Mouse (Mus musculus) heart, postnatal 0 days (tissue): Measurements from ENCODE around the gene Treh. TPM values are rescaled to one million over a fixed set of nuclear protein-coding genes. Genes with fewer than 3 reads are reported as not detected.

Source experiments
- ATAC-seq: fragments of 200-750 bp; cut with Nextera tagmentation; 2 replicates; pipeline ENCODE4 v1.8.0; 2017; ENCODE audit warnings: low read depth, moderate number of reproducible peaks, moderate library complexity; ENCODE audit not compliant: insufficient read depth
- DNase-seq: peaks from one replicate; pipeline ENCODE4 v3.0.0-alpha.2; 2016; ENCODE audit warnings: low spot score
- H3K27ac ChIP-seq: fragments of 300-500 bp; sonication (generic); 2 replicates; pipeline ENCODE4 v1.5.1; 2014; ENCODE audit warnings: low read depth, mild to moderate bottlenecking
- H3K27me3 ChIP-seq: fragments of 300-500 bp; sonication (generic); 2 replicates; pipeline ENCODE4 v1.6.1; 2014; ENCODE audit warnings: low read length, mixed read lengths; ENCODE audit not compliant: control insufficient read depth, insufficient read depth
- H3K36me3 ChIP-seq: fragments of 300-500 bp; sonication (generic); replicated peaks from 2 replicates; pipeline ENCODE4 v1.6.1; 2014; ENCODE audit warnings: low read length, mixed read lengths; ENCODE audit not compliant: control insufficient read depth, insufficient read depth
- H3K4me1 ChIP-seq: fragments of 300-500 bp; sonication (generic); 2 replicates; pipeline ENCODE4 v1.6.1; 2014; ENCODE audit warnings: antibody characterized with exemption; ENCODE audit not compliant: control insufficient read depth, insufficient read depth
- H3K4me2 ChIP-seq: fragments of 300-500 bp; sonication (generic); 2 replicates; pipeline ENCODE4 v1.6.1; 2014; ENCODE audit warnings: low read depth, mild to moderate bottlenecking, low read length, moderate library complexity
- H3K4me3 ChIP-seq: fragments of 300-500 bp; sonication (generic); 2 replicates; pipeline ENCODE4 v1.5.1; 2014; ENCODE audit warnings: low read depth, low read length
- H3K9ac ChIP-seq: fragments of 300-500 bp; sonication (generic); replicated peaks from 2 replicates; pipeline ENCODE4 v1.6.1; 2014; ENCODE audit warnings: low read depth, low read length, mixed read lengths
- H3K9me3 ChIP-seq: fragments of 300-500 bp; sonication (generic); replicated peaks from 2 replicates; pipeline ENCODE4 v1.6.1; 2016; ENCODE audit warnings: low read length; ENCODE audit not compliant: control insufficient read depth
- CTCF ChIP-seq: IDR thresholded peaks from 2 replicates; pipeline ENCODE4 v1.5.1; 2016; ENCODE audit warnings: antibody characterized with exemption, control low read depth, low read depth
- EP300 ChIP-seq: IDR thresholded peaks from 2 replicates; pipeline ENCODE4 v1.6.1; 2016; ENCODE audit warnings: antibody characterized with exemption, low read depth
- WGBS: fragments of 180-500 bp; shearing (Covaris S2); extraction: QIAGEN DNeasy Blood & Tissue Kit; methylation state at CpG from one replicate; pipeline ENCODE4 v1.1.7; 2014; 5-methylcytosine and 5-hydroxymethylcytosine counted together
- polyA plus RNA-seq: library from polyadenylated mRNA; unstranded; fragments of >200 nt; fragmentation: Nextera tagmentation; extraction: Ambion mirVana; gene quantifications from 2 replicates; pipeline ENCODE4 v1.2.1, GENCODE M21; 2015
- total RNA-seq: library from RNA; depleted of rRNA; stranded (reverse); fragments of >200 nt; gene quantifications from 2 replicates; pipeline ENCODE4 v1.2.3, GENCODE M21; 2014; ENCODE audit warnings: low replicate concordance

Gene Treh
- total and polyA plus RNA-seq, 2 experiments from 2014 or later = not detected

GRCm38 (mm10) chr9:44716997-44717821 is 44.2 kb downstream of the Treh start:
- no peak for TF ChIP-seq CTCF
- TF ChIP-seq EP300 = no peak
- Histone ChIP-seq H3K4me1 (peaks cover 43% of the 10 kb centered on the region), H3K9me3 (no peaks in the 10 kb centered on the region), H3K4me3 (no peak overlapping the region), H3K4me2 (no peak overlapping the region), H3K27me3 (no peaks in the 10 kb centered on the region), H3K9ac (no peak overlapping the region), H3K36me3 (peaks cover 59% of the 10 kb centered on the region), H3K27ac (peak overlapping the region; percentile 69)
- 75% methylated on average over 6 of the region's 6 CpGs for WGBS
- ATAC-seq (no peak), DNase-seq (no peak)

DNA sequence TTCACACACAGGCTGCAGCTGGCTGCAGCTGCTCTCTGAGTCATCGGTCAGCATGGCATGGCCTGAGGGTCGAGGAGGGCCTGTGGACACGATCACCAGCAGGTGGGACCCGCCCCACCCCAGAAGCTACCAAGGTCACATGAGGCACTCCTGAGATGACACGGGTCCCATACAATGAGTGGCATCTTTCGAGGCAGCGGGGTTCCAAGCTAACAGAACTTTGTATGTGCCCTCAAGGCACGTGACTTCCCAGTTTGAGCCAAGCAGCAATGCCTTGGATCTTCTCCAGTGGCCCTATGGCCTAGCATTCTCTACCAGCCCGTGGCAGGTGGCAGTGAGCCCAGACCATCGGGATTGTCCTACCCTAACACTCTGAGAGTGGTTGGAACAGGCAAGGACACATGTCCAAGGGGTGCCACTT is 44.8 kb downstream of the Treh start:
- Histone ChIP-seq H3K27me3 (no peaks in the 10 kb centered on the region), H3K27ac (peak overlapping the region; percentile 69), H3K4me3 (no peak overlapping the region), H3K36me3 (peaks cover 53% of the 10 kb centered on the region), H3K4me1 (peaks cover 47% of the 10 kb centered on the region), H3K9ac (no peak overlapping the region), H3K9me3 (no peaks in the 10 kb centered on the region), H3K4me2 (no peak overlapping the region)
- DNase-seq (peak; percentile 87), ATAC-seq (peak; percentile 67)
- peak; percentile 53; the same call in 1 of the 2 replicates for TF ChIP-seq EP300
- TF ChIP-seq CTCF = no peak
- WGBS = 47% methylated on average over 10 of the region's 10 CpGs

DNA sequence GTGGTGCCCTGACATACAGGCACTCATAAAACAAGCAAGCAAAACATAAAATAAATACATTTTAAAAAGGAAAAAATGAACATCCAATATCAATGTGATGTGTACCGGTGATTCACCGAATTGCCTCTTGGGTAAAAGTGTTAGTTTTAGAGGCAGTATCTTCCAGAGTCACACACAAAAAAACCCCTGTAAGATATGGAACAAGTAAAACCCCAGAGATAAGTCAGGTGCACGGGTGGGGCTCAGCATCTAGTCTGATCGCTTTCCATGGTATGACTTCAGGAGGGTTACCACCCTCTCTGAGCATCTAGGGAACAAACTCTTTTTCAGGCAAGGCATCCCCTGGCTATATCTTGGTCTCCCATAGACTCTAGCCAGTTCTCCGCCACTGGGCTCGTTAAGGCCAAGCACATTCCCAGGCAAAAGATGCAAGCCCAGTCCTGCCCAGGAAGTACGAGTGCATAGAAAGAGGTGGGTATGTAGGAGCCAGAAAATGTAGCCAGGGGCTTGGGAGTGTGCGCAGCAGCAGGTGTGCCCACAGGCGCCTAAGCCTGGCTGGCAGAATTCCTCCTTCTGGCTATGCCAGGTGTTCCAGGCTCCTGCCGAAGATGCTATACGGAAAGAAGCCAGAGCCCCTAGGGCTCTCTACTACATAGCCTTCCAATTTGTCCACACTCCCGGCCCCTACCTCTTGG is 46.1 kb downstream of the Treh start:
- no peaks in the 10 kb centered on the region for H3K9me3 ChIP-seq
- TF ChIP-seq EP300 (no peak), CTCF (no peak)
- H3K27ac ChIP-seq = peak overlapping the region; percentile 88; the same call in 1 of the 2 replicates
- ATAC-seq = no peak
- 83% methylated on average over 12 of the region's 12 CpGs for WGBS
- no peak for DNase-seq
- H3K36me3 ChIP-seq = peaks cover 43% of the 10 kb centered on the region
- H3K4me1 ChIP-seq = peaks cover 59% of the 10 kb centered on the region
- no peaks in the 10 kb centered on the region for H3K27me3 ChIP-seq
- no peak overlapping the region for H3K9ac ChIP-seq
- no peak overlapping the region for H3K4me3 ChIP-seq
- peak overlapping the region; percentile 90; the same call in 1 of the 2 replicates for H3K4me2 ChIP-seq

DNA sequence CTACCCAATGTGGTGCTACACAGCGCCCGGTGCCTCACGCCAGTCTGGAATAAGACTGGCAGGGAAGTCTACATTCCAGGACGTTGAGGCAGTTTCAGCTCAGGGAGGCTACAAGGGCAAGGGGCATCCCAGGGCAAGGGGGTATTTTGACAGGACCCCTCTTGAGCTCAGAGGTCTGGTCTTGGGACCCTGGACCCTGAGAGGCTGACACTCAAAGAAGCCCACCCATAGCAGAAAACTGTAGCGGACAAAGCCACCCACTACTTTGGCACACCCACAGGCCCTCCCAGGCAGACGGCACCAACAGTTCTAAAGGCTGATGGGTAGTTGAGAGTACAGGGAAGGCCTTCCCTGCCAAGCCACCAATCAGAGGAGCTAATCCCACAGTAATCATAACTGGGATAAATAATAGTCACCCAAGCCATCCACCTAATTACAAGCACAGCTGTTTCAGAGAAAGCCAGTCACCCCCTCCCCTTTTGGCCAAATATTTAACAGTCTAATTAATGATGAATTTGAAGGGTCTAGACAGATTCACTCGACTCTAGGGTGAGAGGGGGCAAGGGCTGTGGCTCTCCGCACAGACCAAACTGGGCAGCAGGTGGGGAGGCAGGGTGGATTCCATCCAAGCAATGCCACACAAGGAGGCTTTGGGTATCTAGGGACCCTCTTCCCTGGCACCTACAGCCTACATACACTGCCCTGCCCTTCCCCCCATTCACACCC is 46.8 kb downstream of the Treh start:
- Histone ChIP-seq H3K27ac (peak overlapping the region; percentile 88), H3K27me3 (no peaks in the 10 kb centered on the region), H3K36me3 (peaks cover 36% of the 10 kb centered on the region), H3K9me3 (no peaks in the 10 kb centered on the region), H3K9ac (peak overlapping the region; percentile 64), H3K4me2 (peak overlapping the region; percentile 90), H3K4me1 (peaks cover 63% of the 10 kb centered on the region), H3K4me3 (peak overlapping the region; percentile 72; the same call in 1 of the 2 replicates)
- no peak for DNase-seq
- ATAC-seq = no peak
- WGBS = 61% methylated on average over 8 of the region's 8 CpGs
- TF ChIP-seq CTCF (no peak), EP300 (no peak)
